Mouse (Mus musculus): ENCODE data around the gene Hoxa11. TPM values are rescaled to one million over a fixed set of nuclear protein-coding genes. Genes with fewer than 3 reads are reported as not detected.

Gene Hoxa11
- polyA plus RNA-seq, 1 experiment from 2014 or later = 6.0 TPM

DNA sequence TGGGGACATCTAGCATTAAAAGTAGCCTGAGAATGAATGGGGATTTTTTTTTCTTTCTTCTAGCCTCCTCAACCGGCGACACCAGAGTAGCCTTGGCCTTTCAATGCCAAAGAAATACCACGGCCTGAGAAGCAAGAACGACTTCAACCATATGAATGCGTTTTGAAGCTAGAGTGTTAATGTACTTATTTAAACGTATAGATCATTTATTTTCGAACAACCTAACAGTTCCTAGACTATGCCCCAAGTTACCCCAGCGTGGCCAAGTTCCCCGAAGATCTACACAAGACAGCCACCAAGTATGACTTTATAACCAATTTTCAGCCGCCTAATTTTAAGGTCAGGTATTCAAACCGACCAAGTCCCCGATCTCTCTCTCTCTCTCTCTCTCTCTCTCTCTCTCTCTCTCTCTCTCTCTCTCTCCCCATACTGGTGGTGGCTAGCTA, 24.7 kb downstream of the Hoxa11 start:
- Histone ChIP-seq H3K4me3 (ENCODE audit: low read depth, low read length) (peak overlapping the region; percentile 87), H3K4me2 (ENCODE audit: low read depth) (peak overlapping the region; percentile 99), H3K27me3 (ENCODE audit: control insufficient read depth, insufficient read depth, low read length) (peaks cover 17% of the 10 kb centered on the region; the same call in 1 of the 2 replicates), H3K36me3 (ENCODE audit: control insufficient read depth, insufficient read depth, low read length) (no peaks in the 10 kb centered on the region), H3K4me1 (ENCODE audit: control insufficient read depth, insufficient read depth, low read length) (peaks cover 15% of the 10 kb centered on the region), H3K9ac (ENCODE audit: low read length) (peak overlapping the region; percentile 99), H3K9me3 (ENCODE audit: control insufficient read depth, low read length) (no peaks in the 10 kb centered on the region), H3K27ac (ENCODE audit: low read depth, low read length) (peak overlapping the region; percentile 100)
- 3% methylated on average over 12 of the region's 12 CpGs for WGBS
- no peak for DNase-seq (ENCODE audit: low spot score)
- no peak for ATAC-seq (ENCODE audit: insufficient read depth, low FRiP score, low TSS enrichment)

DNA sequence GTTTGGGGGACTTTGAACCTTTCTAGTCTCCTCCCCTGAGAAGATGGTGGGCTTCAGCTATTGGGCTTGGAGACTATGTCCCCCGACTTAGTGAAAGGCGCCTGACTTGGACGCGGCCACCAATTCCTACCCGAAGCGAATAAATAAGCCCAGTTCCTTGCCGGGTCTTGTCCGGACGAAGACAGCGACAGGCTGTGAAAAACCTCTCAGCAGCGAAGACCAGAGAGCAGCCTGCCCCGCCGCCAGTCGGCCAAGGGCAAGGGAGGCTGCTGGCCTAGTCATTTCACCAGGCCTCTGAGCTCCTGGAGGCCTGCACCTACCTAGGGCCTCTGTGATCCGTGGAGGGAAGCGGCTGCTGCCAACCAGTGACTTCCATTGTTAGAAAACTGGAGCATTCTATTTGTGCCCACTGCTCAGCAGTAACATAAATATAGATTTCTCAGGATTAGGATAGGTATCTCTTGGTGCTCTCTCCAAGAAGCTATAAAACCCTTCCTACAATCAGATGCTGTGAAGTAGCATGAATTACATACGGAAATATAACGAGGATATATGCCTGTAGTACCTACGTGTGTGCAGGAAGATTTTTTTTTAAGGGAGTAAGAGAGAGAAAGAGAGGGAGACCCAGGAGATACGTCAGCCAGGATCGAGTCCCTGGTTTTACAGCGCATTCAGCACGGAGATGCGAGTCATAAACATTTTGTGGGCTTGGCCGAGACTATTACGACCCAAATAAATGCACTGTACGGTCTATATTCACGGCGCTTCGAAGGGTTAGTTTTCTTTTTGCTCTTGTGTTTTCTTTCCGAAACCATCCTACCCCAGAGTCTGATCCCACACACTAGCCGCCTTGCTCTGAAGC, 25.4 kb downstream of the Hoxa11 start:
- peak overlapping the region; percentile 99 for H3K9ac ChIP-seq (ENCODE audit: low read length)
- H3K27ac ChIP-seq (ENCODE audit: low read depth, low read length) = peak overlapping the region; percentile 100
- H3K4me2 ChIP-seq (ENCODE audit: low read depth) = peak overlapping the region; percentile 99

DNA sequence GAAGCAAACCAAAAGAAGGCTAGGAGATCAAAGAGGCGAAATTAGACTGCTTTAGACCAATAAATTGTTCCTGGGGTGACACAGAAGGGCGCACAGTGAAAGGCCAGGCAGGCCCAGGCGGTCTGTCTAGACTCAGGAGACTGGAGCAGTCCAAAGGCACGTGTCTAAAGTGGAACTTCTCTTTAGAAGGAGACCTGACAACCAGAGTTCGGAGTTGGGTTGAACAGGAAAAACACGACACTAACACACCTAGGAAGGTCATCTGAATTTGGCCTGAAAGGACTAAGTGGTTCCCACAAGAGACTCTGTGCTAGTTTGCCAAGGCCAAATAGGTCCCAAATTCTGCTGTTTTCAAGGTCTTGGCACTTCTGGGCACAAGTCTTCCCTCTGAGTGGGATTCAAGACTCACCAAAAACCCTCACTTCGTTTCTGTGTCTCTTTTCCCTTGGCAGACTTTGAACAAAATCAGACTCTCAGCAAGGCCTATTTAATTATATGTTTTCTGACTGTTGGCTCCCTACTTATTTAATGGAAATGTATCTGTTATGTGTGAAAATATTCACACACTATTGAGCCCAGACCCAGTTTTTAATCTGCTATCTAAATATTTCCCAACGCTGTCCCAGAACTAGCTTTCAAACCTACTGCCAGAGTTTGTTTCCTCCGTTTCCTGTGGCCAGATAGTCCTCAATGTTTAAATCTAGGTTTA, 26.2 kb downstream of the Hoxa11 start:
- Histone ChIP-seq H3K4me2 (ENCODE audit: low read depth) (peak overlapping the region; percentile 99), H3K4me3 (ENCODE audit: low read depth, low read length) (peak overlapping the region; percentile 87), H3K36me3 (ENCODE audit: control insufficient read depth, insufficient read depth, low read length) (no peaks in the 10 kb centered on the region), H3K9me3 (ENCODE audit: control insufficient read depth, low read length) (no peaks in the 10 kb centered on the region), H3K27me3 (ENCODE audit: control insufficient read depth, insufficient read depth, low read length) (peaks cover 8% of the 10 kb centered on the region; the same call in 1 of the 2 replicates), H3K4me1 (ENCODE audit: control insufficient read depth, insufficient read depth, low read length) (peaks cover 19% of the 10 kb centered on the region), H3K27ac (ENCODE audit: low read depth, low read length) (peak overlapping the region; percentile 100), H3K9ac (ENCODE audit: low read length) (peak overlapping the region; percentile 99)
- DNase-seq (ENCODE audit: low spot score) (peak; percentile 57), ATAC-seq (ENCODE audit: insufficient read depth, low FRiP score, low TSS enrichment) (no peak)
- 12% methylated on average over 9 of the region's 9 CpGs for WGBS

More for the DNA sequence above, 25.4 kb downstream of the Hoxa11 start:
- no peaks in the 10 kb centered on the region for H3K9me3 ChIP-seq (ENCODE audit: control insufficient read depth, low read length)
- H3K27me3 ChIP-seq (ENCODE audit: control insufficient read depth, insufficient read depth, low read length) = peaks cover 13% of the 10 kb centered on the region; the same call in 1 of the 2 replicates
- WGBS = 6% methylated on average over 32 of the region's 32 CpGs
- ATAC-seq (ENCODE audit: insufficient read depth, low FRiP score, low TSS enrichment) (no peak), DNase-seq (ENCODE audit: low spot score) (peak; percentile 60)
- H3K4me1 ChIP-seq (ENCODE audit: control insufficient read depth, insufficient read depth, low read length) = peaks cover 15% of the 10 kb centered on the region
- H3K4me3 ChIP-seq (ENCODE audit: low read depth, low read length) = peak overlapping the region; percentile 87
- H3K36me3 ChIP-seq (ENCODE audit: control insufficient read depth, insufficient read depth, low read length) = no peaks in the 10 kb centered on the region

DNA sequence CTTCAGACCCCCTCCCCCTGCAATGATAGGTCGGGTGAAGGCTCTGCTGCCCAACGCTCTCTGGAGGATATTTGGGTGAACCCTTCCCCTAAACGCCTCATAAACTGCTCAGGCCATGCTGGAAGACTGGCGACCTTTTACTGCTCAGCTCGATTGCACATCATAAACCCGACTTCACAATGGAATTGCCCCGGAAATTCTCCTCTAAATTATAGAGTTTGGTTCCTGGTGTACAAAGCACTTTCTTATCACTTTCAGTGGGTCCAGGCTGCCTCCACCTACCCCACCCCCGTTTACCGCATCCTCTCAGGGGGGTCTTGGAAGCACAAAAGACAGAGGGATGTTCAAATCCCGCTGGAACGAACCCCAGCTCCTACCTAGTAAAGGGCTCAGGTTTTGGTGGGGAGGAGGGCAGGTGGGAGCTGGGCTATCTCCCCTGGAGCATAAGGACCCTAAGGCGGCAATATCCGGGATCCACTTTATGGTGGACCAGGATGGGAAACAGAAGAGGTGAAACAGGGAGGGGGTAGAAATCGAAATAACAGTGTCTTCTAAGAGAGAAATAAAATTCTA, 26.9 kb downstream of the Hoxa11 start:
- Histone ChIP-seq H3K9me3 (ENCODE audit: control insufficient read depth, low read length) (no peaks in the 10 kb centered on the region), H3K4me1 (ENCODE audit: control insufficient read depth, insufficient read depth, low read length) (peaks cover 23% of the 10 kb centered on the region), H3K27me3 (ENCODE audit: control insufficient read depth, insufficient read depth, low read length) (peaks cover 7% of the 10 kb centered on the region; the same call in 1 of the 2 replicates), H3K4me2 (ENCODE audit: low read depth) (peak overlapping the region; percentile 99), H3K4me3 (ENCODE audit: low read depth, low read length) (peak overlapping the region; percentile 87), H3K36me3 (ENCODE audit: control insufficient read depth, insufficient read depth, low read length) (no peaks in the 10 kb centered on the region), H3K27ac (ENCODE audit: low read depth, low read length) (peak overlapping the region; percentile 100), H3K9ac (ENCODE audit: low read length) (peak overlapping the region; percentile 99)
- DNase-seq (ENCODE audit: low spot score) = peak; percentile 68
- WGBS = 4% methylated on average over 14 of the region's 14 CpGs
- ATAC-seq (ENCODE audit: insufficient read depth, low FRiP score, low TSS enrichment) = no peak

DNA sequence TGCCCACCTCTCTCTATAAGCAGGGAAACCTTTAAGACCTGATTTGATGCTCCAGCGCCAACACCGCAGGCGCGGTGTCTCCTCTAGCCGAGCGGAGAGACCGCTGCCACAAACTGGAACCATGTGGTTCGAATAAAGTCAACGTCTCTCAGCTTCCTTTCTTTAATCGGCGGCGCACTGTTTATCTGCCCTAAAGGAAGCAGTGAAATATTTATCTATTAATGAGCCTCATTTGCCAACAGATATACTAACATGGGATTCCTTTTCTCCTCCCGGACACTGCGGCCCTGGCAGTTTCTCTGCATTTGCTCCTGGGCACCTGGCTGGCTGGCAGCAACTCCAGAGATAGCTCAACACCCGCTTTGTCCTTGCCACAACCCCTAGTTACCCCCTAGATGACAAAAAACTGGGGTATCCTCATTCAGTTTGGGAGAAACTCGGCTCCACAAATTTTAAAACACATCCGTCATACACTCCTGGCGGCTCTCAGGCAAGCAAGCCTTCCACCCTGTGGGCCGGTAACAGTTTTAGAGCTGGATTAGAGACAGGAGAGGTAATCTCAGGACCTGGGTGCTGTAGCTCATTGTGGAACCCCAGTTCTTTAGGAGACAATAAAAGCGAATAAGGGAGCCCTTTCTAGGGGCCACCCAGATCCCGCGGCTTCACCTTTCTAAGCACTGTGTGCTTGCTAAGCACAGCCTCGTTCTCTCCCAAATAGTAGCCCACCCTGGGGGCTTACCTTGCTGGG, 27.5 kb downstream of the Hoxa11 start:
- WGBS = 2% methylated on average over 23 of the region's 23 CpGs
- Histone ChIP-seq H3K4me2 (ENCODE audit: low read depth) (peak overlapping the region; percentile 99), H3K36me3 (ENCODE audit: control insufficient read depth, insufficient read depth, low read length) (no peaks in the 10 kb centered on the region), H3K4me3 (ENCODE audit: low read depth, low read length) (peak overlapping the region; percentile 87), H3K27ac (ENCODE audit: low read depth, low read length) (peak overlapping the region; percentile 100), H3K9me3 (ENCODE audit: control insufficient read depth, low read length) (no peaks in the 10 kb centered on the region), H3K27me3 (ENCODE audit: control insufficient read depth, insufficient read depth, low read length) (peaks cover 7% of the 10 kb centered on the region; the same call in 1 of the 2 replicates), H3K4me1 (ENCODE audit: control insufficient read depth, insufficient read depth, low read length) (peaks cover 24% of the 10 kb centered on the region), H3K9ac (ENCODE audit: low read length) (peak overlapping the region; percentile 99)
- no peak for ATAC-seq (ENCODE audit: insufficient read depth, low FRiP score, low TSS enrichment)
- DNase-seq (ENCODE audit: low spot score) = no peak

DNA sequence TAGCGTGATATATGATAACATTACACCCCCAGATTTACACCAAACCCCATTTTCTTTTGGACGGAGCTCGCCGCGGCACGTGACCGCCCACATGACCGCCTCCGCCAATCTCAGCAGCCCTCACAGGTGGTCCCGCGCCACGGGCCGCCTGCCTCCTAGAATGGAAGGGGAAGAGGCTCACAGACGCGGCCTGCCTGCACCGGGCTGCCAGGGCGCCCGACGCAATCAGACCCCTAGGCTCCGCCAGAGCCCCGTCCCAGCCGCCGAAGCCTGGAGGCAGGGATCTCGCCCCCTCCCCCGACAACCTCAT, 28.2 kb downstream of the Hoxa11 start:
- H3K27ac ChIP-seq (ENCODE audit: low read depth, low read length) = peak overlapping the region; percentile 100
- H3K4me3 ChIP-seq (ENCODE audit: low read depth, low read length) = peak overlapping the region; percentile 87
- no peaks in the 10 kb centered on the region for H3K9me3 ChIP-seq (ENCODE audit: control insufficient read depth, low read length)
- peak overlapping the region; percentile 99 for H3K9ac ChIP-seq (ENCODE audit: low read length)
- no peaks in the 10 kb centered on the region for H3K36me3 ChIP-seq (ENCODE audit: control insufficient read depth, insufficient read depth, low read length)
- DNase-seq (ENCODE audit: low spot score) (peak; percentile 91), ATAC-seq (ENCODE audit: insufficient read depth, low FRiP score, low TSS enrichment) (peak; percentile 80)
- H3K4me1 ChIP-seq (ENCODE audit: control insufficient read depth, insufficient read depth, low read length) = peaks cover 26% of the 10 kb centered on the region
- peaks cover 4% of the 10 kb centered on the region; the same call in 1 of the 2 replicates for H3K27me3 ChIP-seq (ENCODE audit: control insufficient read depth, insufficient read depth, low read length)
- WGBS = 0% methylated on average over 24 of the region's 25 CpGs
- H3K4me2 ChIP-seq (ENCODE audit: low read depth) = peak overlapping the region; percentile 99

DNA sequence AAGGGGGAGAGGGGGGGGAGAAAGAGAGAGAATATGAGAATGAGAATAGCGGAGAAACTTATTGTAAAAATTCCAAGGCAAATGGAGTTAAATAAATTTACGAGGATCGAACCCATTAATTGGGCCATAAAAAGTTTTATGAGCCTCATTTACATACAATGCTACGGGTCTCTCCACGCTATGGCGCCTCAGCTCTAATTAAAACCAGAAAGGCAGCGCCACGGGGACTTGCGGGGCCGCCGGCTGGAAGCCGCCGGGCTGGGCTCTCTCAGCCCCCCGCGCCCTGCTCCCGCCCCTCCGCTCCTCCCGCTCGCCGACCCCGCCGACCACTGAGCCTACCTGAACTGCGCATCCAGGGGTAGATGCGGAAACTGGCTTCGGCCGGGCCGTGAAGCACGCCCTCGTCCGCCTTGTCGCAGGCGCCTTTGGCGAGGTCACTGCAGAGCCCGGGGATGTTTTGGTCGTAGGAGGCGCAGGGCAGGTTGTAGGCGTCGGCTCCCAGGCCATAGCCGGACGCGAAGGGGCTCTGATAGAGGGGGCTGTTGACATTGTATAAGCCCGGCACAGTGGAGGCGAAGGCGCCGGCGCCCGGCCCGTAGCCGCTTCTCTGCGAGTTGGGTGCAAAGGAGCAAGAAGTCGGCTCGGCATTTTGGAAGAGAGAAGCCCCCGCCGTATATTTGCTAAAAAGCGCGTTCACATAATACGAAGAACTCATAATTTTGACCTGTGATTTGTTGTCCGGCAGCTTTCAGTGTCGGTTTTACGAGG, 28.7 kb downstream of the Hoxa11 start:
- Histone ChIP-seq H3K4me1 (ENCODE audit: control insufficient read depth, insufficient read depth, low read length) (peaks cover 23% of the 10 kb centered on the region), H3K9me3 (ENCODE audit: control insufficient read depth, low read length) (no peaks in the 10 kb centered on the region), H3K27me3 (ENCODE audit: control insufficient read depth, insufficient read depth, low read length) (peaks cover 4% of the 10 kb centered on the region; the same call in 1 of the 2 replicates), H3K4me3 (ENCODE audit: low read depth, low read length) (peak overlapping the region; percentile 87), H3K9ac (ENCODE audit: low read length) (peak overlapping the region; percentile 99), H3K36me3 (ENCODE audit: control insufficient read depth, insufficient read depth, low read length) (no peaks in the 10 kb centered on the region), H3K27ac (ENCODE audit: low read depth, low read length) (peak overlapping the region; percentile 100), H3K4me2 (ENCODE audit: low read depth) (peak overlapping the region; percentile 99)
- WGBS = under 1% methylated on average over 60 of the region's 60 CpGs
- DNase-seq (ENCODE audit: low spot score) = no peak
- peak; percentile 22 for ATAC-seq (ENCODE audit: insufficient read depth, low FRiP score, low TSS enrichment)

Measured in neural tube, embryonic 11.5 days (tissue).